Mouse (Mus musculus) frontal cortex, postnatal 14 days (tissue): ENCODE measurements around the gene Scube3.

Experiments
- DNase-seq, 2 experiments: peaks; one replicate each; pipeline ENCODE4 v3.0.0; 2022; ENCODE audit warnings: low spot score in 2 of 2

The Scube3 gene

GRCm38 (mm10) chr17:28141771-28142699 lies at the start of gene Scube3:
TSS of gene Scube3 (plus strand) at chr17:28142141.
- no peak for DNase-seq

DNA sequence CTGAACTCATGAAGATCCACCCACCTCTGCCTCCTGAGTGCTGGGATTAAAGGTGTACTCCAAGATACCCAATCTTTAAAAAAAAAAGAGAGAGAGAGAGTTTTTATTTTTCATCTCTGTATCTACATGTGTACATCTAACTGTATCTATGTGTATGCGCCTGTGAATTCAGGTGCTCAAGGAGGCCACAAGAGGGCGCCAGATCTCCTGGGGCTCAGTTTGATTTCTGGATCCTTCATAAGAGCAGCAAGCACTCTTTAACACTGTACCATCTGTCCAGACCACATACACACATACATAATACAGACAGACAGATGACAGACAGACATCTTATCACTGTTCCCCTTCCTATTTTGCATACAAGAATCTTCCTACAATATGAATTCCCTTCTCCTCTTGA lies 49.6 kb upstream of the Scube3 start:
- DNase-seq = no peak

DNA sequence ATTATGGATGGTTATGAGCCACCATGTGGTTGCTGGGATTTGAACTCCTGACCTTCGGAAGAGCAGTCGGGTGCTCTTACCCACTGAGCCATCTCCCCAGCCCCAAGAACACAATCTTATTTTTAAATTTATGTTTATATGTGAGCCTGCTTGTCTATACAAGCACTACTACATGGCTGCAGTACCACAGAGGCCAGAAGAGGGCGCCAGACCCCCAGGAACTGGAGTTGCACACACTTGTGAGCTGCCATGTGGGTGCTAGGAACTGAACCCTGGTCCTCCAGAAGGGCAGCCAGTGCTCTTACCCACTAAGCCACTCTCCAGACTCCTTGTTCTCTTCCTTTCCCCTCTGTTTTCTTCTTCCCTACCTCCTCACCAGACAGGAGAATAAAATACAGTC lies 48.1 kb upstream of the Scube3 start:
- DNase-seq = no peak

DNA sequence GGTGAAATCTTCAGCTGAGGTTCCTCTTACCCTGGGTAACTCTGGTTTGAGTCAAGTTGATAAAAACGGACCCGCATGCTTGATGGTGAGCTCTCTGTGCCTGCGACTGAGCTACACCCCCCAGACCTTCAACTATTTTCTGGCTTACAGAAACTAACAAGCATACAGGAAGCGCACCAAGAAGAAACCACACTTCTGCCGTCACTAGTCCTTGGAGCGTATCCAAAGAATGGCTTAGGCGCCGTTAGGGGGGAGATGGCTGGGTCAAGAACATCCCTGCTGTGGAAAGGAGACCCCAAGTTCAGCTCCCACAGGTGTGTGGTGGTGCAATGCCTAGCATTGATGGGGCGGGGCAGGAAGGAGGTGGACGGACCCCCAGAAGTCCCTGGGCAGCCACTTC lies 45.5 kb upstream of the Scube3 start:
- no peak for DNase-seq

DNA sequence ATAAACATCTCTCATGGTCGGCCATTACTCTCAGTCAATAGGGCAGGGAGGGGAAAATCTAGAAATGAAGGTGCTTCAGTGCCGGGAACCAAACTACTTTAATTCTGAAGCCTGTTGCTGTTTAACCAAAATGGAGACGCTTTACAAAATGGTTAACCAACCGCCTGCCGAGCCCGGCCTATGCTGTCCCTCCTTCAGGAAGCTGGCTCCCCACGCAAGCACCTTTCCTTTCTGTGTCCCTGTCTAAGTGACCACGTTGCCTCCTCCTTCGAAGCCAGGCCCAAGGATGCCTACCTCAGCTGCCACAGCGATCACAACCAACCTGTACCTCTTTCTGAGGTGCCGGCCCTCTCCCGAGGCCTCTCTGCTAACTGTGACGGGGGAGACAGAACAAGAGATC lies 44.6 kb upstream of the Scube3 start:
- DNase-seq = no peak

- no peak for DNase-seq
Measured at GRCm38 (mm10) chr17:28099086-28099485, 42.9 kb upstream of the Scube3 start.

DNA sequence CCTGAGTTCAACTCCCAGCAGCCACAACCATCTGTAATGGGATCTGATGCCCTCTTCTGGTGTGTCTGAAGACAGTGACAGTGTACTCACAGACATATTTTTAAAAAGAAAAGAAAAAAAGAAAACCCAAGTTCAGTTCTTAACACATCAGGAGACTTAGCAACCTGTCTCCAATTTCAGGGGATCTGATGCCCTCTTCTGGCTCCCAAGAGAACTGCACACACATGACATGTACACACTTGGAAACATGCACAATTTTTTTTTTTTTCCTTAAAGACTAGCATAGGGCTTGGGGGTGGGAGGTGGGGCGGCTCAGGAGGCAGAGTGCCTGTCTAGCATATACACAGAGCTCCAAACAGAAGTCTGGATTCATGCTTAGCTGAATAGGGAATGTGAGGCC lies 41.3 kb upstream of the Scube3 start:
- DNase-seq = no peak

DNA sequence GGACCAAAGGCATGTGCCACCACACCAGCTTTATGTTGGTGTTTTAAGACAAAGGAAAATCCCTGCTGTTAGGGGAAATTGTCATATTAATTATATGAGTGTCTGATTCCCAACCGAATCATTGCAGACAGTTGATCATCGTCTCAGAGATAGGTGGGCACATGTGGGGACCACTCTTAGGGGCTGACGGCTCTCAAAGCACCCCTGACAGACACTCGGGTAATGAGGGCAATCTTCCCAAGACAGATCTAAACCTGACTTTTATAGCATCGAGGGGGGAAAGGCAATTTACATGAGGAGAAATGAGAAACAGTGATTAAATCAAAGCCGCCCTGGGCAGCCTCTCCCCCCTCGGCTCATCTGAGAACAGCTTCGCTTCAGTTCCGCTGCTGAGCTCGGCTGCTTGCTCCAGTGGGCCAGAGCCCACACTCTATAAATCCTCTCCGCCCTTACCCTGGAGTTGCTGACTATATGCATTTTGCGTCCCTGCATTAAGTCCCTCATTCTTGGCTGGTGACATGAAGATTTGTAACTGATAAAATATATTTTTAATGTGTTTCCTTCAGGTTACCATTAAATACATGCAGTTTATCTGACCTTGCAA lies 40.6 kb upstream of the Scube3 start:
- DNase-seq = no peak

- no peak for DNase-seq
Measured at GRCm38 (mm10) chr17:28101902-28102319, 40.0 kb upstream of the Scube3 start.

GRCm38 (mm10) chr17:28104416-28104815 lies 37.5 kb upstream of the Scube3 start:
- DNase-seq = no peak

GRCm38 (mm10) chr17:28106352-28106751 lies 35.6 kb upstream of the Scube3 start:
- DNase-seq = no peak

GRCm38 (mm10) chr17:28107275-28107674 lies 34.7 kb upstream of the Scube3 start:
- DNase-seq = no peak

DNA sequence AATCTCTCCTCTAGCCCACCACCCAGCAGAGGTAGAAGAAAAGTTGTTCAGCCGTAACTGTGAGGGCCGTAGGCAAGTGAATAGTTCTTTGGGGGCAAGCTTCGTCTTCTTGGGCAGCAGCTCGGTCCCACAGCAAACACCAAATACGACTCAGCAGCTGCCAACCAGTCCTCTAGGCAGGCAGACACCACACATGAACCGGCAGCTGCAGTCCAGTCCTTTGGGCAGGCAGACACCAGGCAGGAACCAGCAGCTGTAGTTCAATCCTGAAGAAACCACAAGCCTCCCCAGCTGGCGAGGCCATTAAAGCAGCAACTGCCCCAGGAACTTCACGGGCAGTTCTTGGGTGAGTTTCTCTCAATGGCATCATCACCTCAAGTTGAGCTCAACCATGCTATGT lies 29.7 kb upstream of the Scube3 start:
- DNase-seq = no peak

DNA sequence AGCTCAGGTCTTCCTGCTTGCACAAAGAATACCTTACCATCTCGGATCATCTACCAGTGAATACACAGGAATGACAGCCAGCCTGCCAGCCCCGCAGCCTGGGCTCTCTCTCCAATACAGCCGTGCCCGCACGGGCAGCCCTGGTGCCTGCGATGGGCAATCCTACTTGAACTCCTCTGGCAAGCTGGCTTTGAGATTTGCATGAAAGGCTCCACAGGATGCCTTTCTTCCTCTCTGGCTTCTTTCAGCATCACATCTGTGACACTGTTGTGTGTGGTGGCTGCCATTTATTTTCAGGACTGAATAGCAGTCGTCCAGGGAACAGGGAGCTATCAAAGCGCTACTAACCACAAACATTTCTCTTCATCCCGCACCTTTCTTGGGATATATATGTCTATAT lies 25.6 kb upstream of the Scube3 start:
- DNase-seq = no peak

DNA sequence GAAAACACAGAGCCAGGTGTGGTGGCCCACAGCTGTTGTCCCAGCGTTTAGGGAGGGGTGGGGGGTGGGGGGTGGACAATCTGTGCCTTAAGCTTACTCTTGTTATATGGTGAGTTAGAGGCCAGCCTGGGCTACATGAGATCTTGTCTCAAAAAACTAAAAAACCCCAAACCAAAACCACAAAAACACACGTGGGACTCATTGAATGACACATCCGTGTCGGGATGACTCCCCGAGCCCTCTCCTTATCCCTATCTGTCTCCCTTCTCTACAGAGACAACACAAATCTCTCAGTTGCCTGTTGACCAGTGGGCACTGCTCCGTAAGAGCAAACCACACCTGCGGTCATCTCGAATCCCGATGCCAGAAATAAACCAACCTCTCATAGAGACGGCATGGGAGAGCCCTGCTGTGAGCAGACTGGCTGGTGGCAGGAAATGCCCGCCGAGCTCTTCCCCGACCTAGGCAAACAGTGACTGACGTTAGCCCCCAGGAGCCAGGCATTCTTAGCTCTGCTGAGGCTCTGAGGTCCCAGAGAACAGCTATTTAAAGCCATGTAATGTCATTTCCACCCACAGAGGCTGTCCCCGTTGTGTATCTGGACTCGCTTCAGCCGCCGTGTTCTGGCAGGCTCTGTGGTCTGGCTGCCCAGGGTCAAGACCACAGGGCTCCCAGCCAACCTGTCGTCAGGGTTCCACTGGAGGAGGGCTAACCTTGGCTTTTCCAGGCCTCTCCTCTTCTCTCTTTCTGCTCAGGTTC lies 24.3 kb upstream of the Scube3 start:
- DNase-seq = no peak

DNA sequence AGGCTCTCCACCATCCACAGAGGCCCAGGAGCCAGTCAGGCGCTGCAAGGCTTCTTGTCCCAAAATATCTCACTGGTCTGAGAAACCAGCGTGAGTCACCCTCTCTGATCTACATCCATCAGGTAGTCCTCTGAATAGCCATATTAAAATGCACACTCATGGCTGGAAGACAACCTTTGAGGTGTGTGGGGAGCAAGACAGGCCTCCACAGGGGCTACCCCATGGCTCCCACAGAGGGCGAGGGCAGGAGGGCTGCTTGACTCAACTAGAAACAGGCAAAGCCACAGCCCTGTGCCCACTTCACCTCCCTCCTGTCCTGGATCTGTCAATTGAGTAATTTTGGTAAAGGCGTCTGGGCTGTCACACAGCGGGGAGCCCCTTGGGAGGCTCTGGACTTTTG lies 21.5 kb upstream of the Scube3 start:
- no peak for DNase-seq

GRCm38 (mm10) chr17:28122949-28123348 lies 19.0 kb upstream of the Scube3 start:
- no peak for DNase-seq

GRCm38 (mm10) chr17:28123627-28124026 lies 18.3 kb upstream of the Scube3 start:
- DNase-seq = no peak

DNA sequence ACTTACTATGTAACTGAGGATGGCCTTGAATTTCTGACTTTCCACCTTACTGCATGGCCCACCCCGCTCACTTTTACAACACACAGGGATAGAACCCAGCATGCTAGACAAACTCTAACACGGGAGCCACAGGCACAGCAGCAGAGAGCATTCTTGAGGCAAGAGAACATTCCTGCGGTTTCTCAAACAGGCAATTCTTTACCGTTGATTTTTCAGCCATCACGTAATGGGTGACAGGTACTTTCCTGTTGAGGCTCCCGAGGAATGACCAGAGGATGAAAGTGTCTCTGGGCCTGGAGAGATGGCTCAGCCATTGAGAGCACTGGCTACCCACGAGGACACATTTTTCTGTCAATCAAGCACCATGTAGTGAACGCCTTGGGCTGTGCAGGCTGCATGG lies 17.6 kb upstream of the Scube3 start:
- DNase-seq = no peak

DNA sequence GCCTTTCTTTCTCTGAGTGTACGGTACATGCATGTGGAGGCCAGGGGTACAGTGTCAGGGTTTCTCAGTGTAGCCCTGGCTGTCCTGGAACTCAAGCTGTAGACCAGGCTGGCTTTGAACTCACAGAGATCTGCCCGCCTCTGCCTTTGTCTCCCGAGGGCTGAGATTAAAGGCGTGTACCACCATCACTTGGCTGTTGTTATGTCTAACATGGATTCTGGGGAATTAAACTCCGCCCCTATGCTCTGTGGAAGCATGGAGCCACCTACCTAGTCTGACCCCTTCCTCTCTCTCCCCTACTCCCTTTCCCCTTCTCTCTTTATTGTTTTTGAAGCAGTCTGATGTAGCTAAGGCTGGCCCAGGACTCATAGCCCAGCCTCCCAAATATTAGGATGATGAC lies 12.1 kb upstream of the Scube3 start:
- no peak for DNase-seq

GRCm38 (mm10) chr17:28130391-28131125 lies 11.4 kb upstream of the Scube3 start:
- no peak for DNase-seq

GRCm38 (mm10) chr17:28131156-28131555 lies 10.8 kb upstream of the Scube3 start:
- no peak for DNase-seq
